Mouse (Mus musculus) embryo, embryonic 10 days (tissue): ENCODE data around the gene Mical3.
A peak's percentile ranks its signal among the peaks of the same experiment; 100 is the strongest.

Source experiments
- DNase-seq: peaks from one replicate; pipeline ENCODE4 v3.0.0-alpha.2; 2015; ENCODE audit warnings: low spot score

The Mical3 gene

GRCm38 (mm10) chr6:121081288-121082093, 49.3 kb downstream of the Mical3 start:
- DNase-seq, result peak; percentile 40

DNA sequence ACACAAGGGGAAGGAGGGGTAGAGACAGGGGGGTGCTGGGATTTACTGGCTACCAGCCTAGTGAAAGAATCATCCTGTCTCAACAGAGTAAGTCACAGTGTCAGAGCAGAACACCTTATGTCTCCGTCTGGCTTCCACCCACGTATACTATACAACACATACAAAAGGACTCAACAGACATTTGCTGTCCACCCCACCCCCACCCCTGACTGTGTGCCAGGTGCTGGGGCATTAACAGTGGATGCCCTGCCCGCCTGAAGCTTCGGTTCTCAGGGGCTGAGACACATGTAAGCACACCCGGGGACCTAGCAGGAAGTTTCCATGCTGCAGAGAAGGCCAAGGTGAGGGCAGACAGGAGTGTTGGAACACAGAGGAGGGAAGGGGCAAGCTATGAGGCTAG, 52.6 kb downstream of the Mical3 start:
- DNase-seq, result no peak

DNA sequence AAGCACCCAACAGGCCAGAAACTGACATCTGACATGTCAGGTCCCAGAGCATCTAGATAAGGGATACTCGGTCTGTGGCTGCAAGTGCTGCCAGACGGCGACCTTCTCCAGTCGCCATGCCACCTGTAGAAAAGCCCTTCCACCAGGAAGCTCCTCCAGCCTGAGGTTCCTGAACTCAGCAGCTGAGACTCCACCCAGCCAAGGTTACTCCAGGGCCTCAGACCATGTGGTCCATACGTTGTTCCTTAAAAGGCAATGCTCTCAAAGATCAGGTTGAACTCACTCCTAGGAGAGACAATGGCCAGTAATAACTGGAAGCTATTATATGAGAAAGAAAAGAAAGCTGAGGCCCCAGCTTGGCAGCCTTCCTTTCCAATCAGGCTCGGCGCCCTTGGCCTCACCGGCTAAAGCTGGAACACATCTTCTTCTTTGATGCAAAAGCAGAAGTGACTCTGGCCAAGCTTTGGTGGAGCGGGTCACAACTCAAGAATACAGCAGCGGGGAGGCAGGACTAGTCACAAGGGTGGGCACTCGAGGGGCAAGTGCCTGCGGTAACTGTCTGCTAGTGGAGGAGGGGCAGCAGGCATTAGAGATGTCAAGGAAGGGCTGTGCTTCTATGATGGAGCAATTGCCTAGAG, 53.8 kb downstream of the Mical3 start:
- no peak for DNase-seq

DNA sequence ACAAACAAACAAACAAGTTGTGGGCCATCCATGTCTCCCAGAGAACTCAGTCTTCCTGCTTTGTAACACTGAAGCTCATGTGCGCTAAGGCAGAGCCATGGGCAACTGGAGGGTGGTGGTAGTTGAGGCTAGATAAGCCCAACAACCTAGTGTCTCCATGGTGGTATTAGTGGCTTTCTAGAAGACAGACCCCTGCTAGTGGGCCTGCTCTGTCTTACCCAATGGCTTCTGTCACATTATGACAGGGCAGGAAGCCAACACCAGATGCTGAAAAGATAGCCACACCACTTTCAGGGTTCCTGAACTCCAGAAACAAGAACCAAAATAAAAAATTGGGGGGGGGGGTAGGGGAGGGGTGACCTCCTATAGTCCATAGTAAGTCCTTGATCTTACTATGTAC, 55.0 kb downstream of the Mical3 start:
- no peak for DNase-seq

DNA sequence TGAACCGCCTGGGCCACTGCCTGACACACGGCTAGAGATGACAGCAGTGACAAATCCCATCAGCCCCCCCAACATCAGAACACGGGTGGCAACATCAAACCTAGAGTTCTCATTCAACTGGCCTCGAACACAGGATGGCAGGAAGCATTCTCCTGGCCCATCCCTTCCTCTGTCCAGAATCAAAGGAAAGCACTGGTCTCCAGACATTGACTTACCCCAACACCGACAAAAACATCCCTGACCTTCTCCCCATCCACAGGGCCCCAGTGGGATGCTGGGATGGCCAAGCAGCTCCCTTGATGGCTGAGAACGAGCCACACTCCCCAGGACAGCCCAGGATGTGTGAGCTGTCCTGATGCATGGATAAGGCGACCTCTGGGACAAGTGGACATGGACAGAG, 57.5 kb downstream of the Mical3 start:
- DNase-seq, result no peak

DNA sequence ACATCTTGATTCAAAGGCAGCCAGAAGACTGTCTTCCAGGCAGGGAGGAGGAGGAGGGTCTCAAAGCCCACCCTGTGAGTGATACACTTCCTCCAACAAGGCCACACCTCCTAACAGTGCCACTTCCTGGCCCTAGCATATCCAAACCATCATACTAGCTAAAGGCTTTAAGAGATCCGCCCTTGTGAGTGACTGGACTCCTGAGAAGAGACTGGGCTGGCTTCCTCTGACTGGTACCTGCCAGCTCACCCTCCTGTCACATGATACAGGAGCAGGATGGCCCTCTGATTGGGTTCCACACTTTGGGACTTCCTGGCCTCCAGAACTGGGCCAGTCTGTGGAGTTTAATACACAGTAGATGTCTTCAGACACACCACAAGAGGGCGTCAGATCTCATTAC, 58.2 kb downstream of the Mical3 start:
- no peak for DNase-seq

DNA sequence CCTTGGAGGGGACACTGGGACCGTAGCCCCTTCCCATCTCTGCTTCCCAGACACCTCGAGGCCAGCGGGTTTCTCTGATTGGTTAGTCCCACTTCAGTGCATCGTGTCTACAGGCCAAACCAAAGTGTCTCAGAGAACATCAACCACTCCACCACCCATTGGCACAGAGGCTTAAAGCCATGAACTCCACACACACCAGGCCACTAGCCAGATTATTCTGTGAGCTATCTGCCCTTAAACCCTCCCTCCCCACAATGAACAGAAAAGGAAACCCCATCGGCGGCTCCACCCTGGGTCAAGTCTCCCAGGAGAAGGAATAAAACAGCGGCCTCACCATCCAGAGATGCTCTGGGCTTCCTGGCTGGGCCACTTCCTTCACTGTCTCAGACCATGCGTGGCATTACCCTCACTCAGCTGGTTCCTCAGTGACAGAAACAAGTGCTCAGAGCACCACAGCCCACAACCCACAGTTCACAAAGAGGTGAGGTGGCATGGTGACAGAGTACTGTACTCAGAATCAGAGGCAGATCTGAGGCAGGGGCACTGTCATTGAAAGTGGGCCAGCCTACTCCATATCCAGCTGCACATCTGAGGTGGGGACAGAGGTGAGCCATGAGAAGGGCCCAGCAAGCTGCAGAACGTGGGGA, 60.1 kb downstream of the Mical3 start:
- DNase-seq, result no peak

DNA sequence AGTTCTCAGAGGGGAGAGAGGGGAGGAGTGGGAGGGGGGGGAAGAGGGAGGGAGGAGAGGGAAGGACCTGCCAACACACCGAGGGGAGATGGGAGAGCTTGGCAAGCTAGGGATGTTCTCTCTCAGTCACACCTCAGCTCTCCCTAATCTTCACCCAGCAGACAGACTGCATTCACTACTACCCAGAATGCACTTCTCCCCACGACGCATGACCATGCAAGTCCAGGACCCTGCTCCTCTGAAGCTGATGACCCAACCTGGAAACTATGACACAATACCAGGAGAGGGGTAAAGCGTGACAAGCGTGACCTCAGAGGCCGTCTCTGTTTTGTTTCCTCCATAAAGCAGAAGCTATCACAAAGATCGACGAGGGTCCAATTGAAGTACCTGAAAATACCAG, 61.6 kb downstream of the Mical3 start:
- no peak for DNase-seq

DNA sequence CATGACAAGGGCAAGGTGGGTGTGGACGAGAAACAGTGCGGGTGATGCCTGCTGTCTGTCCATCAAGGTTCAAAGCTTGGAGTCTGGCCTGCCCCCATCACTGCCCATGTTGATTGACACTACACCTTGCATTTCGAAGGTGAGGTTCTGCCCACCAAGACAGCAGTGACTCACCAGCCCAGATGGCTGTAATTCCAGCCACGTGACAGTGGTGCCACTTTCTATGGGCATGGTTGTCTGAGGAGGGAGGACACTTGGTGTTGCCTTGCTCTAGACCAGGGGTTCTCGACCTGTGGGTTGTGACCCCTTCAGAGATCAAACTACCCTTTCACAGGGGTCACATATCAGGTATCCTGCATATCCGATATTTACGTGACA, 62.7 kb downstream of the Mical3 start:
- DNase-seq, result no peak

DNA sequence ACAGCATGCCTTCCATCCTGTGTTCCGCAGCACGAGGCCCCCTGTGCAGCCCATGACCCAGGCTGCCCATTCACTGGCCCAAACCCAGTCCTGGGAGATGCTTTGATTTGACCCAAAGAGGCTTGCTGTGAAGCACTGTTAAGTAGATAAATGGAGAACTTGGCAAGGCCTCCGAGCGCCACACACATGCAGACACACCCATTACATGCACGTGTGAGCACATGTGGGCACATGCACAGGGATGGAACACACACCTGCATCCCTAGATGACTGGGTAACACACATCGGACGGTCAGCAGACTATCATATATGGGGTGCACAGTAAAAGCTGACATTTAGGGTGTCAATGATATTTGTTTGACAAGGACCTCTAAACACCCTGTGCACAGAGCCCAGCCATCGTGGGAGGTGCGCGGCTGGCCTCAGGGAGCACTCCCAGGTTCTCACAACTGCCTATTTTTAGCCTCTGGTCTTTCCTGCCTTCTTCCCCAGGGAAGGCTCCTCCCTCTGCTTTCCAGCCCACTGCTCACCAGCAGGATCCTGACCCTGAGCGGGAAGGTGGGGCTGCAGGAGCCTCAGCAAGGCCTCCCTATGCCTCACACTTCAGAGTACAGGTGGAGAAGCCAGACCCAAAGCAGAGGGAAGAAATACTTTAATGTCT, 63.2 kb downstream of the Mical3 start:
- DNase-seq, result no peak

- no peak for DNase-seq
These were observed 64.0 kb downstream of the Mical3 start for GRCm38 (mm10) chr6:121066761-121067160.

- DNase-seq, result peak; percentile 37
These were observed 66.3 kb downstream of the Mical3 start for GRCm38 (mm10) chr6:121064356-121065015.

DNA sequence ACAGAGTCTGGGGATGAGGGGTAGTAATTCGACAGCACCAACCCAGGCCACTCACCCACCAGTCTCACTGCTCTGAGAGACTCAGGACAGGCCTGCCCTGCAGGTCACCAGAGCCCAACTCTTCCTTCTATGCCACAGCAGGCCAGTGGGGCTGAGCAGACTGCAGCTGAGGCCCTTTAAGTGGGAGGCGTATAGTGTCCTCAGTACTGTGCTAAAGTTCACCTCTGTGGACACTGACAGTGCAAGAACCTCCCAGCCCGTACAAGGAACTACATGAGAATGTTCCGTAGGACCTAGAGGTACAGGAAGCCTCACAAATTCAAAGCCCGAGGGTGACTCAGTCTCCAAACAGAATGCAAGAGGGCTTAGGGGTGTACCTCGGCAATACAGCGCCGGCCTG, 67.0 kb downstream of the Mical3 start:
- no peak for DNase-seq

- no peak for DNase-seq
These were observed 67.8 kb downstream of the Mical3 start for GRCm38 (mm10) chr6:121062891-121063408.

- DNase-seq, result no peak
These were observed 72.8 kb downstream of the Mical3 start for GRCm38 (mm10) chr6:121058039-121058438.

DNA sequence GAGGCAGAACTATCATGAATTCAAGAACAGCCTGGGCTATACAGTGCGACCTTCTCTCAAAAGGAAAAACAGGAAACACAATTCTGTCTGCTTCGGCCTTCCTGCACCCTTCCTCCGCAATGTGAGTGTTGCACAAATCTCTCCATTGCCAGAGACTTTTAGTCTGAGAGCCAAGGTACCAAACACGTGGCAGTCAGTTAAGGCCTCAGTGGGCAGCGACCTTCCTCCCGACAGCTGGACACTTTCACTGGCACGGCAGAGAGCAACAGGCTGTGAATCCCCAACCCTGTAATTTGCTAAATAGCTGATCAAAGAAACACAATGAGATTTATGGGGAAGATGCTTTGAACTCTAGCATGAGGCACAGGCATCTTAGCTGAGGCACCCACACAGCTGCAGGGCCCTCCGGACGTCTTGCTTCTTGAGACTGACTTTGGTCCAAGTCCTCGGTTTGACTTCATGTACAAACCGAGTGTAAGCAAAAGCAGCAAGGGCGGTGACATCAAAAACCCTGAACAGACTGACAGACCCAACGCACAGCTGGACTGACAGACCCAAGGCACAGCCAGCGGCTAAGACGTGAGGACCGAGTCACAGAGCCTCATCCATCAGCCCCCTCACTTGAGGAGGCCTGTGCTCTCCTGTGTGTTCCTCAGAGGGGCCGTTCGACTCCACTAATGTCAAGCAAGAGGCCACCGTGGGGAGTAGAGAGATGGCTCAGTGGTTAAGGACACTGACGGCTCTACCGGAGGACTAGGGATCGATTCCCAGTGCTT, 73.4 kb downstream of the Mical3 start:
- no peak for DNase-seq

GRCm38 (mm10) chr6:121055496-121055895, 75.3 kb downstream of the Mical3 start:
- no peak for DNase-seq

- no peak for DNase-seq
These were observed 75.9 kb downstream of the Mical3 start for GRCm38 (mm10) chr6:121054908-121055307.

DNA sequence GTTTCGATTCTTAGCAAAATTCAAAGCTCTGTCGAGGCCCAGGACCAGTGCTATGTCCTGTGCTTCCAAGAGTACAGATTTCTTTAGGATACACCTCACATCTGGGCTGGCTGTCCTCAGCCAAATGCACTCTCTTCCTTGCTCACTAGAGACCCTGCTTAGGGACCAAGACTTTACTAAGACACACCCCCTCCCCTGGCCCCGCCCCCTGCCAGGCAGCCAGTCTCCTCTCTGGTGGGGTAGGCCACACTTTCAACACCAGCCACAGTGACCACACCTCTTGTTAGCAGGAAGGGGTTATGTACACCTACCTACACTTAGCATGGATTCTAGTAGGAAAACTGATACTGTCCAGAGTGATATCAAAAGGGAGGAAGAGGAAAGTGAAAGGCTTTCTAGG, 76.5 kb downstream of the Mical3 start:
- no peak for DNase-seq

GRCm38 (mm10) chr6:121053585-121054112, 77.2 kb downstream of the Mical3 start:
- no peak for DNase-seq
